Mouse (Mus musculus): ENCODE measurements at regions not wholly inside any gene's neighbourhood (a gene's known extent, or its start where the extent isn't known, plus 50 kb on each side); places are given as distances from the start of the nearest gene placed in this dataset.

GRCm38 (mm10) chrX:99586282-99586681 lies 115.2 kb upstream of the Pja1 start:
- no peak for TF ChIP-seq POLR2A (IDR thresholded peaks at IDR 0.05; ENCODE audit: low read depth, low read length)
- TF ChIP-seq CTCF (IDR thresholded peaks at IDR 0.05; ENCODE audit: extremely low read depth, insufficient read depth, insufficient read length, insufficient replicate concordance) = no peak

All from spleen, adult 2 months (tissue).